Mouse (Mus musculus) cortical plate, adult 2 months (tissue): ENCODE results near the gene Terf2.

Experiments used
- CTCF ChIP-seq: fragments of 200-500 bp; IDR thresholded peaks from 2 replicates; pipeline ENCODE4 v1.5.1; 2011; ENCODE audit warnings: mild to moderate bottlenecking, control low read depth, low read length; ENCODE audit not compliant: insufficient read depth; ENCODE audit errors: extremely low read depth
- POLR2A ChIP-seq: fragments of 200-500 bp; IDR thresholded peaks from 2 replicates; pipeline ENCODE4 v1.6.1; 2011; ENCODE audit warnings: mild to moderate bottlenecking, low read length, control low read depth; ENCODE audit not compliant: insufficient read depth; ENCODE audit errors: extremely low read depth

GRCm38 (mm10) chr8:107046976-107047375, 49.4 kb downstream of the Terf2 start:
- TF ChIP-seq CTCF (no peak), POLR2A (no peak)
